Mouse (Mus musculus) midbrain, embryonic 15.5 days (tissue): ENCODE results near the gene Zfp536. TPM values are rescaled to one million over a fixed set of nuclear protein-coding genes. Genes with fewer than 3 reads are reported as not detected.

Source experiments
- ATAC-seq: fragments of 200-750 bp; cut with Nextera tagmentation; replicated peaks from 2 replicates; pipeline ENCODE4 v1.8.0; 2017; ENCODE audit warnings: moderate TSS enrichment
- H3K27ac ChIP-seq: fragments of 300-500 bp; sonication (generic); 2 replicates; pipeline ENCODE4 v1.5.1; 2015; ENCODE audit warnings: mild to moderate bottlenecking, inconsistent platforms
- H3K27me3 ChIP-seq: fragments of 300-500 bp; sonication (generic); replicated peaks from 2 replicates; pipeline ENCODE4 v1.6.1; 2015; ENCODE audit warnings: inconsistent platforms
- H3K36me3 ChIP-seq: fragments of 300-500 bp; sonication (generic); replicated peaks from 2 replicates; pipeline ENCODE4 v1.6.1; 2015; ENCODE audit warnings: inconsistent platforms
- H3K4me1 ChIP-seq: fragments of 300-500 bp; sonication (generic); 2 replicates; pipeline ENCODE4 v1.6.1; 2015; ENCODE audit warnings: inconsistent platforms
- H3K4me2 ChIP-seq: fragments of 300-500 bp; sonication (generic); 2 replicates; pipeline ENCODE4 v1.6.1; 2015; ENCODE audit warnings: inconsistent platforms, mild to moderate bottlenecking, moderate library complexity
- H3K4me3 ChIP-seq: fragments of 300-500 bp; sonication (generic); 2 replicates; pipeline ENCODE4 v1.5.1; 2015; ENCODE audit warnings: mild to moderate bottlenecking, inconsistent platforms
- H3K9ac ChIP-seq: fragments of 300-500 bp; sonication (generic); 2 replicates; pipeline ENCODE4 v1.6.1; 2015; ENCODE audit warnings: mild to moderate bottlenecking, inconsistent platforms
- H3K9me3 ChIP-seq: fragments of 300-500 bp; sonication (generic); 2 replicates; pipeline ENCODE4 v1.6.1; 2016; ENCODE audit warnings: inconsistent platforms
- WGBS: fragments of 180-500 bp; shearing (Covaris S2); methylation state at CpG from one replicate; pipeline ENCODE4 v1.1.7; 2015; ENCODE audit warnings: mixed read lengths; 5-methylcytosine and 5-hydroxymethylcytosine counted together
- polyA plus RNA-seq: library from polyadenylated mRNA; unstranded; fragments of >200 nt; fragmentation: Nextera tagmentation; extraction: Ambion mirVana; gene quantifications from 2 replicates; pipeline ENCODE4 v1.2.1, GENCODE M21; 2015

Zfp536 gene
- polyA plus RNA-seq, 1 experiment from 2014 or later = 36.7 TPM

DNA sequence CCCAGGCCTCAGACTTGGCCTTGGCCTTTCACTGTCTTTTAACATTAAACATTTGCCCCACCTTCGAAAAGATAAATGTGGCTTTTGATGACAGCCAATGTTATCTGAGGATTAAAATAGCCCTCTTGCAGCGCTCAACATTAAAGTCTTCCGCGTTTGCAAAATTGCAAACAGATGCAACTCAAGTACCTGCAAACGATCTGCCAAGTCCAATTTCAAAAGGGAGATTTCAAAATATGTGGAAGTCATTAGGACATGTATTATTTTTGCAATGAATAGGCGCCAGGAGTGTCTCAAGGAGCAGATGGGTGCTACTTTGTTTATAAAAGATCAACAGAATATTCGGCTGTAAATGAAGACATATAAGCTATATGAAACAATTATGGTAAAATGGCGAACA, 30.1 kb downstream of the Zfp536 start:
- no peak overlapping the region for H3K27ac ChIP-seq
- WGBS = 74% methylated on average over 8 of the region's 8 CpGs
- ATAC-seq = no peak
- H3K9me3 ChIP-seq = no peaks in the 10 kb centered on the region
- no peak overlapping the region for H3K4me2 ChIP-seq
- no peak overlapping the region for H3K4me3 ChIP-seq
- H3K27me3 ChIP-seq = no peaks in the 10 kb centered on the region
- H3K4me1 ChIP-seq = peaks cover 25% of the 10 kb centered on the region
- H3K9ac ChIP-seq = no peak overlapping the region
- H3K36me3 ChIP-seq = no peaks in the 10 kb centered on the region

DNA sequence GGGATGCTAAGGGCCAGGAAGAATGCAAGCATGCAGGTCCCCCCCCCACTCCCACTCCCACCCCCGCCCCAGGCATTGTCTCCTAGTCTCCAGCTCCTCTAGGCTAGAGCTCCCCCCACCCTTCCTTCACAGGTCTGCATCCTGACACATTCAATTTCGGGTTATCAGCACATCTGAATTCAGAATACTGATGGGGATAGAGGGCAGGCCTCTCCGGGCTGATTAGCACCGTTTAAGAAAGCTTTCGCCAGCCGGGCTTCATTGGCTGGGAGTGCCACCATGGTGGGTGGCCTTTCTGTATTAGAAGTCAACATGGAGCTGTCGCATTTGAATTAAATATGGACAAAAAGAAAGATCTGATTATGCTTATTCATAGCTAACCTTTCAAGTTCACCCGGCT, 36.2 kb downstream of the Zfp536 start:
- WGBS = 12% methylated on average over 8 of the region's 8 CpGs
- Histone ChIP-seq H3K27me3 (no peaks in the 10 kb centered on the region), H3K4me3 (no peak overlapping the region), H3K4me1 (peaks cover 23% of the 10 kb centered on the region), H3K27ac (no peak overlapping the region), H3K9ac (no peak overlapping the region), H3K36me3 (no peaks in the 10 kb centered on the region), H3K9me3 (no peaks in the 10 kb centered on the region), H3K4me2 (no peak overlapping the region)
- ATAC-seq = no peak

DNA sequence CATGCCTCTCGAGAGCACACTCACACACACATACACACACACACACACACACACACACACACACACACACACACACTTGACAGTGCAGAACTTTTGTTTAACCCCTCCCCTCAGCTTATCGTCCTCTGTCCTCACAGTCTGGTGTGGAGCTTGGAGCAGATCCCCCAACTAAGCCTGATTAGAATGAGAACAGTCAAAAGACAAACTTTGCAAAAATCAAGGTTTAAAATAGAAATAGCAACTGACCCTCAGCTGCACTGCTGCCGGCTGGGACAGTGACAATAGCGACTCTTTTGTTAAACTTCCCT, 37.1 kb downstream of the Zfp536 start:
- Histone ChIP-seq H3K36me3 (no peaks in the 10 kb centered on the region), H3K27ac (no peak overlapping the region), H3K4me2 (no peak overlapping the region), H3K9ac (no peak overlapping the region), H3K4me3 (no peak overlapping the region), H3K4me1 (peaks cover 21% of the 10 kb centered on the region), H3K9me3 (no peaks in the 10 kb centered on the region), H3K27me3 (no peaks in the 10 kb centered on the region)
- WGBS = 6% methylated on average over 4 of the region's 4 CpGs
- ATAC-seq = no peak

DNA sequence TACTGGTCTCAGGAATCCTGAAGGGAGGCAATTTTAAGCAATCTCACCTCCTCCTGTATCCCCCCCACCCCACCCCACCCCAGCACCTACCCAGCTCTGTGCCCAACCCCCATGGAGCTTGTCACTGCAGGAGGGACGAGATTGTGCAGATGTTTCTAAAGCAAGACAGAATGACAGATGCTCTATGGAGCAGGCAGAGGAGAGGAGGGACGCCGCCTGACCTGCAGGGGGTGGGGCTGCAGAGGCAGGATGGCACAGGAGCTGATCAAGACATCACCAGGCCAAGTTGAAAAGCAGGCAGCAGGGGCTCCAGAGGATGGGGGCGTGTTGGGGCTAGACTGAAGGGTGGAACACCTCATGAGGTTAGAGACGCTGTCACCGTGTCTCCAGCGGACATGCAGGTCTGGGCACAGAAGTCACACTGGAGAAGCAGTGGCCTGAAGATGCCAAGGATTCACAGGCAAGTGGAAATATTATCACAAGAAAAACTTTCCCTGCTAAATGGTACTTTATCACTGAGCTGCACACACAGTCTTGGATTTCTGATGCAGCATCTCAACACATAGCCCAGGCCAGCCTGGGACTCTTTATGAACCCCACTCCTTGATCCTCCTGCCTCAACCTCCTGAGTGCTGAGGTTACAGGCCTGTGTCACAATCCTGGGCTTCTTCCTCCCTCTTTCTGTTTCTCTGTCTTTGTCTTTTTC, 37.6 kb downstream of the Zfp536 start:
- no peak overlapping the region for H3K27ac ChIP-seq
- no peak overlapping the region for H3K9ac ChIP-seq
- H3K9me3 ChIP-seq = no peaks in the 10 kb centered on the region
- 20% methylated on average over 7 of the region's 7 CpGs for WGBS
- no peak overlapping the region for H3K4me2 ChIP-seq
- ATAC-seq = peak; percentile 53
- H3K36me3 ChIP-seq = no peaks in the 10 kb centered on the region
- no peaks in the 10 kb centered on the region for H3K27me3 ChIP-seq
- peaks cover 21% of the 10 kb centered on the region for H3K4me1 ChIP-seq
- no peak overlapping the region for H3K4me3 ChIP-seq

DNA sequence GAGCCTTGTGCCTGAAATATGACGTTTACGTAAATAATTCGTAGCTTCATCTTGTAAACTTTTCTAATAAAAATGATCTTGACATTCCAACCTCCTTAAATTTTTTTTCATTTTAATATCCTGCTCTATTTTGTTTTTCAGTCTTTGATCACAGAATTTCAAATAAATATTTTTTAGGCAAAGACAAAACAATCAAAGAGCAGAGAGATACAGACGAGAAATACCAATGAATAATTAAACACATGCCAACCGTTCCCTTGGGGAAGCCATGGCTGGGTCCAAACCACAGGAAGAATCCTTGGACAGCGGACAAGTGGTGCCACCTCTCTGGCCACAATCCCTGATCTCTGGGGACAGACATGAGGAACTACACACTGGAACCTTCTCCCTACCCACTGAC, 38.3 kb downstream of the Zfp536 start:
- no peaks in the 10 kb centered on the region for H3K36me3 ChIP-seq
- H3K9ac ChIP-seq = no peak overlapping the region
- H3K9me3 ChIP-seq = no peaks in the 10 kb centered on the region
- H3K4me3 ChIP-seq = no peak overlapping the region
- H3K27ac ChIP-seq = no peak overlapping the region
- WGBS = 47% methylated on average over 6 of the region's 6 CpGs
- H3K27me3 ChIP-seq = no peaks in the 10 kb centered on the region
- no peak overlapping the region for H3K4me2 ChIP-seq
- ATAC-seq = peak; percentile 31; the same call in 1 of the 2 replicates
- H3K4me1 ChIP-seq = peaks cover 21% of the 10 kb centered on the region

DNA sequence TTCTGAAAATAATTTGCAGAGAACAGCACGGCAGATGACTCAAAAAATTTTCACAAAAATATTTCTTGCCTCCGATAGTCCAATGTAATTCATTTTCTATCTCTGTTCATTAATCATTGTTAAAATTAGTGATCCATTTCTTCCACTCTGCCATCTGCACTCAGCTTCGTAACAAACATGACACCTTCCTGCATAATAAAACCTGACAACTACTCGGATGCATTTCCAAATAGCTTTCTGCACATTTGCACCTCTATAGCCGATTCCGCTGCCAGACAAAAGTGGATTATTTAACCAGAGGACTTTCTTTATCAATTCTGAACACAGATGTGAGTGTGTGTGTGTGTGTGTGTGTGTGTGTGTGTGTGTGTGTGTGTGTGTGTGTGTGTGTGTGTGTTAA, 38.9 kb downstream of the Zfp536 start:
- Histone ChIP-seq H3K4me2 (no peak overlapping the region), H3K4me3 (no peak overlapping the region), H3K9me3 (no peaks in the 10 kb centered on the region), H3K36me3 (no peaks in the 10 kb centered on the region), H3K9ac (no peak overlapping the region), H3K4me1 (peaks cover 21% of the 10 kb centered on the region), H3K27me3 (no peaks in the 10 kb centered on the region), H3K27ac (no peak overlapping the region)
- ATAC-seq = no peak
- 31% methylated on average over 6 of the region's 6 CpGs for WGBS

DNA sequence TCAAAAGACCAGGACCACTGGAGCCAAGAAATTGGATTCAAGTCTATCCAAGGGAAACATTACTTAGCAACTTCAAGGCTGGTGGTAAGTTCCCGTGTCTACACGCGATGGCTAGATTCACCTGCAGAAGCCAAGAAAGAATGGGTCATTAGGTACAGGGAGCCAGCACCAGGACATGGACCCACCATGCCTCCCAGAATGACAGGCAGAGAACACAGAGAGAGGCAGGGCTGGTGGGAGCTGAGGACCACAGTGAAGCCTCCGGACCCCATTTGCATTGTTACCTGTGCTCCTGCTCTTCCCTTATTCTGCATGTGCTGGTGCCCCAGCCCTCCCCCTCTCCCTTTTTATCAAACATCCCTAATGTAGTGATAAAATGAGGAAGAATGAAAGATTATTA, 39.4 kb downstream of the Zfp536 start:
- no peak for ATAC-seq
- Histone ChIP-seq H3K36me3 (no peaks in the 10 kb centered on the region), H3K9ac (no peak overlapping the region), H3K9me3 (no peaks in the 10 kb centered on the region), H3K27ac (no peak overlapping the region), H3K4me1 (peaks cover 21% of the 10 kb centered on the region), H3K4me2 (no peak overlapping the region), H3K4me3 (no peak overlapping the region), H3K27me3 (no peaks in the 10 kb centered on the region)
- 91% methylated on average over 4 of the region's 4 CpGs for WGBS

DNA sequence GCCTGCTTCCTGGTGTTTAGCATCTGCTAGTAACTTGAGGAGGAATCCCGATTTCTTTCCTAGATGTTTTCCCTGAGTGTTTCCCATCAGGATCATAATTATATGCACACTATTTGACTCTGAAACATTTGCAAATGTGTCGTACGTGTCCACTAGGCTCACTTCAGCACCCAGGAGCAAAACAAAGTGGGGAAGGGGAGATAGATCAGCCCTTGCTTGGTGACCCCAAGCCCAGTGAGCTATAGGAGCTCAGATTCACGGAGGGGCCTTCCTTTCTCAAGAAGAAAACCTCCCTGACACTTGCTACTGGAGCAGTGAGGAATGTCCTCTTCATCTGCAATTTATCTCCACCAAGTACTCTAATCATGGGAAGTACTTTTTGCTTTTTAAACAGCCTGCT, 40.7 kb downstream of the Zfp536 start:
- H3K4me1 ChIP-seq = peaks cover 21% of the 10 kb centered on the region
- 74% methylated on average over 4 of the region's 4 CpGs for WGBS
- ATAC-seq = no peak

DNA sequence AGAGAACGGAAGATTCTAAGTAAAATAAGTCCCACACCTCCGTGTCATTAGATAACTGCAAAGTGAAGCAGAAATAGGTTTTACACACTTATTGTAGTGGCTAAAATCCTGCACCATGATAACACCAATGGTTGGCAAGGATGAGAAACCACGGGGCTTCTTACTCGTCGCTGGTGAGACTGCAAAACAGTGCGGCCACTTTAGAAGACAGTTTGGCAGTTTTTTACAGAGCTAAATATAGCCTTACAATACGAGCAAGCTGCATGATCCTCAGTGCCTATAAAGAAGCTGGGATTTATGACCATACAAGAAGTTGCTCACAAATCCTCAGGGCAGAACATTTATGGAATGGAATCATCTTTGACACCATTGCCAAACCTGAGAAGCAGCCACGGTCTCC, 45.7 kb downstream of the Zfp536 start:
- 87% methylated on average over 8 of the region's 8 CpGs for WGBS
- Histone ChIP-seq H3K27ac (no peak overlapping the region), H3K9me3 (no peaks in the 10 kb centered on the region)

More for the DNA sequence above, 40.7 kb downstream of the Zfp536 start:
- Histone ChIP-seq H3K27ac (no peak overlapping the region), H3K27me3 (no peaks in the 10 kb centered on the region), H3K4me2 (no peak overlapping the region), H3K9me3 (no peaks in the 10 kb centered on the region), H3K4me3 (no peak overlapping the region), H3K9ac (no peak overlapping the region), H3K36me3 (no peaks in the 10 kb centered on the region)

DNA sequence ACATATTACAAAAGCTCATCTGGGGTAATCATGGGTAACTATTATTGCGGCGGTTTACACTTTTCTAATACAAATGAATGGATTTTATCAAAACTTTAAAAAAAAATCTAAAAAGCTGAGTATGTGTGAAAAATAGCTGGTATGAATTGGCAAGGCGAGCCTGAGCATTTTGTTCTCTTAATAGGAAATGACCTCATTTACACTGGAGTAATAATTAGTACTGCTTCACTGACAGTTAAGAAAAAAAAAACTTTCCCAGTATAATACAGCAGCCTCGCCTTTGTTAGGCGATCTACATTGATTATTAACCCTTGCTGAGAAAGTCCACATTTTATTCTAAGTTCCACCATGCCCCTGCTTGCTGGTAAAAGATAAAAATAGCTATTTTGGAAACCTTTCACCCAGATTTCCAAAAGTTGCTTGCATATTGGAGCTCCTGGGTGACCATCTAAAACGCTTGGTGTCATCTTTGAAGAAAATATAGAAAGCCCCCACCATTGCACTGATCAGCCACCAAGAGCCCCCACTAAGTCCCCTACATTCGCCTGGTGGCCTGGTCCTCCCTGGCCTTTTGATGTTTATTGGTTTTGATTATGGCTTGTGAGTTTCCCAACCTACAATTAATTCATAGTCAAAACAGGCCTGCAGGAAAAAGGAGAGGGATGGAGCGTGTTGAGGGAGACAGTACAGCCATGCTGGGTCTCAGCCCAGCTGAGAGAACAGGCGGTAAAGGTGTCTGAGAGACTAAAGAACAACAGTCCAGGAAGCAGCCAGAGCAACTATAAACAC, 49.2 kb downstream of the Zfp536 start:
- 47% methylated on average over 9 of the region's 9 CpGs for WGBS
- H3K4me1 ChIP-seq = peaks cover 21% of the 10 kb centered on the region
- ATAC-seq = no peak
- no peak overlapping the region for H3K4me3 ChIP-seq
- no peaks in the 10 kb centered on the region for H3K27me3 ChIP-seq
- H3K36me3 ChIP-seq = no peaks in the 10 kb centered on the region
- no peak overlapping the region for H3K27ac ChIP-seq
- H3K9me3 ChIP-seq = no peaks in the 10 kb centered on the region
- no peak overlapping the region for H3K9ac ChIP-seq
- H3K4me2 ChIP-seq = no peak overlapping the region

More for the DNA sequence above, 45.7 kb downstream of the Zfp536 start:
- Histone ChIP-seq H3K4me3 (no peak overlapping the region), H3K27me3 (no peaks in the 10 kb centered on the region), H3K4me1 (peaks cover 17% of the 10 kb centered on the region), H3K9ac (no peak overlapping the region), H3K36me3 (no peaks in the 10 kb centered on the region), H3K4me2 (no peak overlapping the region)
- ATAC-seq = no peak

DNA sequence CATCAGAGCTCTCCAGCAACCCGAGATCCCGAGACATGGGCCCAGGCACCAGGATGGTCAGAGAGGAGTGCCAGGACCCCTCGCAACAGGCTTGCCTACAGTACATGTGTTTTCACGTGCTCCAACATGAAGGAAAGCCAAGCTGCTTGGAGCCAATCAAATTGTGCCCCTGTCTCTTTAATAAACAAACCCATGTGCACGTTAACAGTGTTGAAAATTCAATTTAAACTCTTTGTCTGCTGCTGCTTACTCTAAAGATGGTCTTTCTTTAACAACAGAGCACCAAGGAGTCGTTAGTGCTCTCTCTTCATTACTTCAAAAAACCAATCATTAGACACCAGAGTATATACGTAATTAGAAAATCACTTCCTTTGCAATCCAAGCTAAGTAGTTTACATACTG, 50.2 kb downstream of the Zfp536 start:
- WGBS = 55% methylated on average over 7 of the region's 7 CpGs
- no peaks in the 10 kb centered on the region for H3K27me3 ChIP-seq
- H3K27ac ChIP-seq = no peak overlapping the region
- no peaks in the 10 kb centered on the region for H3K36me3 ChIP-seq
- H3K9me3 ChIP-seq = no peaks in the 10 kb centered on the region
- H3K9ac ChIP-seq = no peak overlapping the region
- H3K4me2 ChIP-seq = no peak overlapping the region
- H3K4me3 ChIP-seq = no peak overlapping the region
- peaks cover 31% of the 10 kb centered on the region for H3K4me1 ChIP-seq
- ATAC-seq = no peak

DNA sequence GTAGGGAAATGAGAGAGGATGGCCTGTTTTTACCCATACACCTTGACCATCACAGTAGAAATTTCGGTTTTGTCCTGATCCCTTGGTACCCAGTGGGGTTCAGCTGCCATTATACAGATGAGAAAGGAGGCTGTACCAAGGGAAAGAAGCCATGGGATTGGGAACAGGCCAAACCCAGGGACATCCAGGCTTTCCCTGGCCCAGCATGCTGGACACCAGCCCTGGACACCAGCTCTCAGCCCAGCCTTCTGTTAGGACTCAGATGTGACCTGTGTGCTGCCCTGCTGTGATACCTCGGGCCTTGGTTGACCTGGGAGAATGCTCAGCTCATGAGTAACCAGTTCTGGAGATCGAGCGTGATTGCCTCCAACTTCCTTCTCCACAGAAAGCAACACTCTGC, 51.8 kb downstream of the Zfp536 start:
- no peak overlapping the region for H3K4me2 ChIP-seq
- 89% methylated on average over 4 of the region's 4 CpGs for WGBS
- H3K36me3 ChIP-seq = no peaks in the 10 kb centered on the region
- no peak for ATAC-seq
- no peak overlapping the region for H3K4me3 ChIP-seq
- no peaks in the 10 kb centered on the region for H3K9me3 ChIP-seq
- H3K27me3 ChIP-seq = no peaks in the 10 kb centered on the region
- H3K9ac ChIP-seq = no peak overlapping the region
- peaks cover 36% of the 10 kb centered on the region for H3K4me1 ChIP-seq
- no peak overlapping the region for H3K27ac ChIP-seq
